Mouse (Mus musculus): ENCODE measurements around the gene Arcn1.
"Not testable (repeated sequence)": the region's sequence is repeated elsewhere in the genome, so short reads cannot be mapped to it uniquely, and the experiment has no call there.

Gene Arcn1

DNA sequence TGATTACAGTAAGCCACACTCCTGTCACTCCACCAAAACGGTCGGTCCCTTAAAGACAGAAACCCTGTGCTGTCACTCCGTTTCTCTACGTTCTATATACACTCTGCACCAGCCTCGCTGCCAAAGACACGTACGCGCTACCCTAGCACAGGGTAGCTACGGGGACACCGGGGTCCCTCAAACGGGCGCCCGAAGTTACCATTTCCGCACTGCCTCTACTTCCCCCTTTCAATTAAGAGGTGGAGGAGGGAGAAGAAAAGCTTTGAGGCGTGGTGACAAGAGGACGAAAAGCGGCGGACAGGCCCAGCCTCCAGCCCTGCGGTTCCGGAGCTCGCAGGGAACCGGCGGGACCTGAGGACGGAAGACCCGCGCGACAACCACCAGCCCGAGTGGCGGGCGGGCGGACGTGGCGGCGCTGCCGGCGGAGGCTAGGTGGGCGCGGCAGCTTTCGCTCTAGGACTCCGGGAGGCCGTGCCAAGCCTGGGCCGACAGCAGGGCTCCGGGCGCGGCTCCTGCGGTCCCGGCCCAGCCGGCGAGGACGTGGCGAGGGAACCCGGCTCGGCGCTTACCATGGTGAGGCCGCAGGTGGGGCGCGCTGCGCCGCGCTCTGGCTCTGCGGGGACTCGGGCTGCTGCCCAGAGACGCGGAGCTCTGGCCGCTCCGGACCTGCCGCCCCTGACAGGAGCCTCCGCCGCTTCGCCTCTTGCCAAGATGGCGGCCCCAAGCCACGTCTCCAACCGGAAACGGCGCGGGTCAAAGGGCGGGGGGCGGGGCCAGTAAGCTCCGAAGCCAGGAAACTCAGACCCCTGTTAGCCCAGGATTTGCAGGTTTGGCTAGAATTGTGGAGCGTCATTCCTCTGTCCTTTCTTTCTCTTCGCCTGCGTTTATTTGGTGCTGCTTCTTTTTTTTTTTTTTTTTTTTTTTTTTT, at the start of gene Arcn1, which contains the start of gene Ift46:
Gene Arcn1, minus strand, starts transcription at position 745 of the 928 bp plus-strand sequence.
Gene Ift46, plus strand, starts transcription at position 808 of the 928 bp plus-strand sequence.
- peak; percentile 73 to 78 for DNase-seq

DNA sequence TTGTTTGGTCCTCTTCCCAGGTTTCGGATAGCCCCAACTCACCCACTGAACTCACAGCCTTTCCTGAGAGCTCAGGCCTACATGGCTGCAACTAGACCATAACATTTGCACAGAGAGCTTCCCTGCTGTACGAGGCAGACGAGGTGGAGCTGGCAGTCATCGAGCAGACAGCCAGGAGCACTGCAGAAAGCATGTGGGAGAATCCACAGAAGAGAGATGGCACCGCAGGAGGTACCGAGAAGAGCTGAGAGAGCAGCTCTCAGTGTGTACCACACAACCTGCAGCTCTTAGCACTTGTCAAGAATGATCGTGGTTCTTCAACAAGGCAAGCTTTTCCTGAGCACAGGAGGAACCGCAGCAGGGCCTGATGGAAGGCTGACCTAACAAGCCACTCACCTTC, 46.5 kb upstream of the Arcn1 start:
- DNase-seq, result no peak

DNA sequence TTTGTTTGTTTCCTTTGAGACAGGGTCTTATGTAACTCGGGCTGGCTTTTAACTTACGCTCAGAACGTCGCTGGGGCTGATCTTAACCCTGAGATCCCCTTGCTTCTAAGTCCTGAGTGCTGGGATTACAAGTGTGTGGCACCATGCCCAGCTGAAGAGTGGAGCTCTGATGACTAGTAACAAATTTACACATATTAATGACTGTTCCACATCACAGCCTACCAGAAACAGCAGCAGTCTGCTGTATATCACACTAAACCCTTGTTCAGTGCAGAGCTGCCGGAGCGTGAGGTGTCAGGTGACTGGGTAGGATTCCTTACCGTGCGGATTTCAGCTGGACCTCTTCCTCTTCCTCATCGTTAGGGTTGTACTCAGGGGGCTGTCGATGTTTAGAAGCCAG, 42.7 kb upstream of the Arcn1 start:
- peak in 1 of 2 experiments; percentile 40 for DNase-seq

DNA sequence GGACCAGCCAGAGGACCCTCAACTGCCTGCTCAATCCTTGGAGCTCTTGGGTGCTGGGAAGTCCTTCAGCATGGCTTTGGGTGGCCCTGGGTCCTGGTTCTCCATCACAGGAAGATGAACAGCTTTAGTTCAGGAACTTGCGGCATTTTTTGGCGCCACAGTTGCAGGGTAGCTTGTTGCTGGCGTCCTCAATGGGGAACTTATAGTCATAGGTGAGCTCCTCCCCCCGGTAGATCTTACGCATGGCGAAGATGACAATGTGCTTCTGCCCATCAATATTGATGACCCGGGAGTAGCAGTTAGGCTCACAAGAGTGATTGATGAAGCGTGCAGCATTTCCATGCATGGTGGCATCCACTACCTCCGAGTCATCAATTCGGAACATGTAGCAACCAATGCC, 40.1 kb upstream of the Arcn1 start:
- DNase-seq, result no peak

DNA sequence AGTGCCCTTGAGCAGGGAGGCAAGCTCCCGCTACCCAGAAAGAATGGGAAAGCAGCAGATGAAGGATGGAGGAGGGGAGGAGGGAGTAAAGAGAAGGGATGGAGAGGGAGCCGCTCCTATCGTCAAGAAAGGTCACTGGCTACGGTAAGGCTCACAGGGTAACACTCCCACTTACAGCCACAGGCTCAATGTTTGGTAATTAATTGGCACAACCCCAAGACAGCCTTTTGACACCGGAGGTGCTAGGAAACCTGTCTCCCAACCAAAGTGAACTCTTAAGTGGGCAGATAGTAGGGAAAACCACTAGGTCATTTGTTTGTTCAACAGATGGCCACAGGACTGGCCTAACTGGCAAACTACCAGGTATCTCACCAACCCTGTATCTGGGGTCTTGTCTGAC, 39.5 kb upstream of the Arcn1 start:
- no peak for DNase-seq

DNA sequence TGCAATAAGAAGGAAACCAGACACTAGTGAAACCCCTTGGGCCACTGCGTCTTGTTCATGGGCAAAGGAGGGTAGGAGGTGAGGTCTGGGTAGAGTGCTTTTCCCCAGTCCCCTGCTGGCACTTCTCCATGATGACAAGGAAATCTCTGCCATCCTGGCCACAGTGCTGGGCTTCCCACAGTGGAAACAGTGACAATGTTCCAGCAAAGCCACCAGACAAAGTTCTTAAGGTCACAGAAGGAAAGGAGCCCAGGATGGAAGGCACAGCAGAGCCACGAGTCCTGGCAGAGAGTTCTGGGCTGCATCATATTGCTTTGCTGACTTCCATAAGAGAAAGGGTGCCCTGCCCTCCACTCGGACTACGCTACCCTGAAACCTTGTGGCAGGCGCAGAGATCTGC, 37.9 kb upstream of the Arcn1 start:
- DNase-seq, result no peak

DNA sequence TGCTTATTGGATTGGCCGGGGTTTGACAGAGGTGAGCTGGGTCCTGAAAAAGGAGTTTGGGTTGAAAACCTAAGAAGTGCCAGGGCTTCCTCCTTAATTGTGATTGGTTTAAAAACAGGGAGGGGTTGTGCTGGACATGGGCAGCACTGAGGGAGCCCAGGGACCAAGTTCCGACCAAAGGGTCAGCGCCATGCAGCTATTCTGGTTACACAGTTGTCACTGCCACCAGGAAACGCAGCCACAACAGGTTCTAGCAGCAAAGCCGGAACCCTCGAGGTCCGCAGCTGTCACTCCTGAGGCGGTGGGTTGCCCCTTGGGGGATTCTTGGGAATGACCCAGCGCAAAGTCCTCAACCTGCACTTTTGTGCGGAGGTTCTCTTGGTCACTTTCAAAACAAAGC, 37.0 kb upstream of the Arcn1 start:
- peak; percentile 61 for DNase-seq

DNA sequence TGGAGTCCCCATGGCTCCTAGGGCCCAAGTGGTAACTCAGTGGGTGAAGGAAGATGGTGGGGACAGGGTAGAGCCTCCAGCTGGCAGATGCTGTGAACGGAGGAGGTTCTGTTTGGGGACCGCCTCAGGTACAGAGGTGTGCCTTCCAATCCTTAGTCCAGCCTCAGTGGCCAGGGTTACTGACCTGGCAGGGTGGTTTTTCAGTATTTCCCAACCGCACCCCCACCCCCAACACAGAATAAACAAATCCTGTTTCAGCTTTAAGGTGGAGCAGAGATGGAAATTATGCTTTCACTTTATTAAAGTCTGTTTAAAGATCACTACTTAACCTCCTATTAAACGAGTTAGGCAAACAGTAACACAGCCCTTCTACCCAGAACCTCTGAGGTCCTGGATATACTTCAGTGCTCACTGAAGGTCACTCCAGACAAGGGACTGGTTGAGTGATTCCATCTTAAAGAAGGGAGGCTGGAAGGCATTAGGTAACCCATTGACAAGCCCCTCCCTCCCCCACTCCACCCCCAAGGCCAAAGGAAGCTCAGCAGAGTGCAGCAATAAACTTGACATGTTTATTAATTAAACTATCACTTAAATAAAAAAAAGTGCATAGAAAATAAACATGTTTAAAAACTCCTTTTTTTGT, 35.3 kb upstream of the Arcn1 start, which contains the start of gene Ttc36:
Gene Ttc36, minus strand, starts transcription at position 265 of the 643 bp plus-strand sequence.
- DNase-seq, result peak; percentile 88 to 90

DNA sequence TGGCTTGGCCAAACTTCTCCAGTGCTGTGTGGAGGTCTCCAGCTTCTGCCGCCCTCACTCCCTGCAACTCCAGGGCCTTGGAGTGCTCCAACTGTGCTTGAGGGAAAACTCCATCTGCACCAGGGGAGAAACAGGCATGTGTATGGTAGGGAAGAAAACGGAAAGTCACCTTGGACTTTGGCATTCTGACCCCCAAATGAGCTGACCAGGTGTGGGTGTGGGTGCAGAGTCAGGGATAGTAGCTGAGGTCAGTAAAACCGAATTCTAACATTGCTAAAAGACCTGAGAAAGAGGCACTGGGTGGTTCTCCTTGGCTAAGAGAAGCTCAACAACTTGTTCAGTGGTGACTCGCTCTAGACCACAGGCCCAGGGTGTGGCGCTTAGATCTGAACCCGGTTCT, 34.0 kb upstream of the Arcn1 start:
- peak; percentile 49 to 50 for DNase-seq

DNA sequence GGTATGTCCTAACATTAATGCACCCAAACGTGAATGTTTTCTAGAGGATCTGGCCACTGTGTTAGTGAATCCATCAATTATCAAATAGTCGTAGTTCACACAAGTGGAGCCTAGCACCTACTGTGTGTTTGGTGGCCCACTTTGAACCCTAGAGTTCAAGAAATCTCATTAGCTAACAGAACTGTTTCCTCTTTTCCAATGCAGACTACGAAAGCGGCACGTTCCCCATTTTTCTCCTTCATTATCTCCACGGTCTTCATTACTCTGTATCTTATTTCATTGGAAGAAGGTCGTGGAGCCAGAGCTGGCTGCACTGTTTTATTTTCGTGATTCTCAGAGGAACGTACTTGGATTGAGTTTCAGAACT, 32.3 kb upstream of the Arcn1 start:
- no peak for DNase-seq

DNA sequence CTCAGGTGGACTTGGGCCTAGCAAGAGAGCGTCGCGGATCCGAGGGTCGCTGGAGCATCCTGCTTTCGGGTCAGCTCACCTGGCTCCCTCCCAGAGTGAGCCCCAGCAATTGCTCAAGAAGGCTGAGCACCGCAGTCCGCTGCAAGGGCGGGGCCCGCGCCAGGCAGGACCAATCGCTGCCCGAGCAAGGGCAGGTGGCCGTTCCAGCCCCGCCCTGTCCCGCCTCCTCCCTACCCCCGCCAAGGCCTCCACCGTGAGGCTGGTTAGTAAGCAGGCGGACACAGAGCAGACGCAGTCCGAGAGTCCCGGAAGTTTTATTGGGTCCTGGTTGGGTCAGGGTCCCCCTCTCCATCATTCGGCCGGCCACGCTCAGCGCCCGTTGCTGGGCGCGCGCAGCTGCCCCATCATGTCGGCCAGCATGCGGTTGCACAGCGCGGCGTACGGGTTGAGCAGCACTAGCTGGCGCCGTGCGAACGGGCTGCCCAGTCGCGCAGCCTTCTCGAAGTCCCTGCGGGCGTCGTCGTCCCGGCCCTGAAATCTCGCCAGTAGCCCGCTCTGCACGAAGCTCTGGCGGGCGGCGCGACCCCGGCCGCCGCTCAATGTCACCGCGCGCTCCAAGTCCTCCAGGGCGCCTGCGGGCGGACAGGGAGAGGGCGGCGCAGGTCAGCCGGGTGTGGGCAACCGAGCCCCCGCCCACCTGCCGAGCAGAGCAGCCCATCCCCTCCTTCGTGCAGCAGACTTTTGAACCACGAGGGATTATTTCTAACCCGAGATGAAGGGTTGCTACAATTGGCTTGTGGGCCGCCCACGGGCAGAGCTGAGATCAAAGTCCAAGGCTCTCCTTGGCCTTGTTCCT, 31.7 kb upstream of the Arcn1 start, which contains the start of gene Tmem25:
Gene Tmem25, minus strand, starts transcription at position 206 of the 856 bp plus-strand sequence.
- DNase-seq, result peak; percentile 93 to 94

DNA sequence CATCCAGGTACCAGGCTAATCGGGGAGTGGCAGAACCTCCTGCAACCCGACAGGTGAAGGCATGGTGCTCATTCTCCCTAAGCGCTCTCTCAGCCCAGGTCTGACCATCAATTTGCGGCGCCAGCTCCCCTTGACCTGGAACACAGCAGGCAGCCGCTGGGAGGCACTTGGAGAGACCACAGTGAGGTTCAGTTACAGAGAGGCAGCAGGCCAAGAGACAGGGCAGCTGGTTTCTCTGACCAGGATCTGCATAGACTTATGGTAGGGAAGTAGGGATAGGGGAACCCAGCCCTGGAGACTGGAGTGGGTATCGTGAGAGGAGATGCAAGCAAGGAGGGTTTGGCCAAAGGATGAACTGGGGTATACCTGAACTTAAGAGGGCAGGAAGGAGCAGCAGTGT, 30.7 kb upstream of the Arcn1 start:
- DNase-seq, result no peak

DNA sequence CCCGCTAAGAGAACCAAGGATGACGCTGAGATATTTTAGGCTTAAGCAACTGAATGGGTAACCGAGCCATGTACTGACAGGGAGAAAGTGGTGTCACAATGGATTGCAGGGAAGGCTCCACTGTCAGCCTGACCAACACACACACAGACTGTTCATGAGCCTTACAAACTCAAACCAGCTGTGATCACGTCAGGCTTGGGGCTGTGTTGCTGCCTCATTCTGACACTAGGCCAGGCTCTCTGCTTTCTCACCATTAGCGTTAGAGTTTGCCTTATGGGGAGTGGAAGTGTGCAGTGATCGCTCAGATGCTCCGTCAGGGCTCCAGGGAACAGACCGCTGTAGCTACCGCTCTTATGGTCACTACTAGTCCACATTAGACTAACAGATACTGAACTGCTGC, 25.2 kb upstream of the Arcn1 start:
- no peak for DNase-seq

DNA sequence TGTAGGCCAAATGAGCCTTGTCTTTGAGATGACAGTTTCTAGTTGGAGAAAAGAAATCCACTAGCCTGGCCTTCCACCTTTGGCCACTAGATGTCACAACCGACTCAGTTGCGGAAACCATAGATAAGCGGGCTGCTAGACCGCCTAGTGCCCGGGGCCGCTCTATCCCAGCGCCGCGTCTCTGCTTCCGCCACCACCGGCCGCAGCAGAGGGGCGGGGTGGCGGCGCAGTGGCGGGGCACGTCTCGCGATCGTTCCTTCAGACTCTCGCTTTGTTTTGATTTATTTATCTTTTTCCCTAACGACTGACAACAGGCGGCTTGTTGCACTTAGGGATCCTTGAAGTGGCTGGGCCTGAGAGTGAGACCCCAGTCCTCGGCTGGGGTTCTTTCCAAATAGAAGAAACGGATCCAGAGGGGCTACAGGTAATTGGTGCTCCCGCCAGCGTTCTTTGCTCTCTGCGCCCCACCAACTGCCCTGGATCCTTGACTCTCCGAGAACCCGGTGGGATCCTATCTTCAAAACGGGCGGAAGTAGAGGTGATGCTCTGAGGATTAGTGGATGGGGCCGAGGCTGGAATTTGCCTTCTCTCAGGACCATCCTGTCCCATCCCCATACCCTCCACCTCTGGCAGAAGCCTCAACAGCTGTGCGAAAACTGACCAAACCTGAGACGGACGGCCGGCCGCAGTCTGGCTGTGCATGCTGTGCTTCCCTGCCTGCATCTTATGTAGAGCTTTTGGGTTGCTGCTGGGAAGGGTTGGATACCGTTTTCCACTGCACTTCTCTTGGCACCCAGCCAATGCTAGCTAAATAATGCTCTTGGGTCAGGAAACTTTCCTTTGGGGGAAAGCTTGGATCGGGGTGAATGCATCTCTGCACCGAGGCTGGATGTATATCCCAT, 5.4 kb upstream of the Arcn1 start:
- DNase-seq, result peak; percentile 94 to 98

DNA sequence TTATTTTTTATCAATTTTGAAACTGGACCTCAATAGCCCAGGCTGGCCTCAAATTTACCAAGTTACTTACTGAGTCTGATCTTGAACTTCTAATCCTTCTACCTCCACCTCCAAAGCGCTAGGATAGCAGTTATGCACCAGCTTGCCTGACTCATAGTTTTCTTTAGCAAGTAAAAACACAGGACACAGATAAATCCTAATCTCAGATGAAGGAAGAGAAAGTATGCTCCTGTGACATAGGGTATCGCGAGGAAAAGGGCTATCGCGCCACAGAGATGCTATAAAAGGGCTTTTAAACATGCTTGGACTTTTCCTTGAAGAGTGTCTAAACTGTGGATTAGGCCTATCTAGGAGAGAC, 4.7 kb upstream of the Arcn1 start:
- DNase-seq, result no peak

DNA sequence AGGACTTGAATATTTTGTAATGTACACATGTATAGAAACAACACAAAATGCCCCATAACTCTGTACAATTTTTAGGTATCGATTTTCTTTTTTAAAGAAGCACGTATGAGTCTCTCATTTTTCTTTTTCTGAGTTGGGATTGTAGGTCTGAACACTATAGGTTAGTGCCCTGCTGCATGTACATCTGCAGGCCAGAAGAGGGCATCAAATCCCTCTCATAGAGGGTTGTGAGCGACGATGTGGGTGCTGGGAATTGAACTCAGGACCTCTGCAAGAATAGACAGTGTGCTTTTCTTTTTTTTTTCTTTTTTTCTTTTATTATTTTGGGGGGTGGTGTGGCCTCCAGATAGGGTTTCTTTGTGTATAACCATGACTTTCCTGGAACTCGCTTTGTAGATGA, 3.7 kb upstream of the Arcn1 start:
- no peak for DNase-seq

DNA sequence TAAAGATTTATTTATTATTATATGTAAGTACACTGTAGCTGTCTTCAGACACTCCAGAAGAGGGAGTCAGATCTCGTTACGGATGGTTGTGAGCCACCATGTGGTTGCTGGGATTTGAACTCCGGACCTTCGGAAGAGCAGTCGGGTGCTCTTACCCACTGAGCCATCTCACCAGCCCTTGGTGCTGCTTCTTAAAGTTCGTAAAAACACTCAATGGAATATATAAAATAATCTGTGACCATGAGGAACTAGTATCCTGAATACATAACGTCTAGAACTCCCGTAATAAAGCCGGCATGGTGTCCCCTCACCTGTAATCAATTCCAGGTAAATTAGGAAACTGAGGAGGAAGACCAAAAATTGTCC, 367 bp upstream of the Arcn1 start:
- not testable (repeated sequence) for DNase-seq

DNA sequence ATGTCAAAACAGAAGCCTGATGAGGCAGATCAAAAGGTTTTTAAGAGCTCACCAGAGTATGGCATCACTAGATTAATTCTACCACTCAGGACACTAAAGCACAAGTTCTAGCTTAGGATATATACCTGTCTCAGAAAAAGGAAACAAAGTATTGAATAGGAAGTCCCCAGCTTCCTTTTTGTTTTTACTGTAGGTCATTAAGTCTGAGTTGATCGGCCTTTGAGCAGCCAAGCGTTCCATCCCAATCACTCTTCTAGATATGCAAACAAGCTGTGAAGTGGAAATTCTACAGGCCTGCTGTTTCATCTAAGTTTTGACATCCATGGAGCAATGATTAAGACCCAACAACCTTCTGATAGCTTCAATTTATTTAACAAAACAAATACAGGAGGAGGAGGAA, 6.8 kb downstream of the Arcn1 start:
- DNase-seq, result no peak

DNA sequence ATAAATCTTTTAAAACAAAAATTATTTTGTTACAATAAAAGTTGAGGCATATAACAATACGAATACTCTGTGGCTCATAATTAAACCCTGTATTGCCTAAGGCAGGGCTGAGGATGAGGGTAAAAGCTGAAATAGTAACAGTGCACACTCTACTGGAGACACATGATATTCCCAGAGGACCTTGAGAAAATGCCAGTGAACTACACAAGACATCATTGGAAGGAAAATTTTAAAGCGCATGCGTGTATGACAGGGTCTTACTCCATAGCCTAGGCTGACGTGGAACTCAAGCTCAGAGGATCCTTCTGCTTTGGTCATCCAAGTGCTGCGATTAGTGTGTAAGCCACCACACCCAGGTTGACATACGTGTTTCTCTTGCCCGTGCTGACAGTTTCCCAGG, 19.2 kb downstream of the Arcn1 start:
- DNase-seq, result no peak

DNA sequence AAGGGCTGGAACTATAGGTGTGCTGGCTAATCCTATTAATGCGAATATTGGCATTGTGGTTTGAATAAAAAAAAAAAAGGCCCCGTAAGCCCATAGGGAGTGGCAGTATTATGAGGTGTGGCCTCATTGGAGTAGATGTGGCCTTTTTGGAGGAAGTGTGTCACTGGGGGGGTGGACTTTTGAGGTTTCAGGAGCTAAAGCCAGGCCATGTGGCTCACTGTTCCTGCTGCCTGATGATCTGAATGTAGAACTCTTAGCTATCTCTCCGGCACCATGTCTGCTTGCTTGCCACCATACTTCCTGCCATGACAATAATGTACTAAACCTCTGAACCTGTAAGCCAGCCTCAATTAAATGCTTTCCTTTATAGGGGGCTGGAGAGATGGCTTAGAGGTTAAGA, 20.3 kb downstream of the Arcn1 start:
- no peak for DNase-seq

DNA sequence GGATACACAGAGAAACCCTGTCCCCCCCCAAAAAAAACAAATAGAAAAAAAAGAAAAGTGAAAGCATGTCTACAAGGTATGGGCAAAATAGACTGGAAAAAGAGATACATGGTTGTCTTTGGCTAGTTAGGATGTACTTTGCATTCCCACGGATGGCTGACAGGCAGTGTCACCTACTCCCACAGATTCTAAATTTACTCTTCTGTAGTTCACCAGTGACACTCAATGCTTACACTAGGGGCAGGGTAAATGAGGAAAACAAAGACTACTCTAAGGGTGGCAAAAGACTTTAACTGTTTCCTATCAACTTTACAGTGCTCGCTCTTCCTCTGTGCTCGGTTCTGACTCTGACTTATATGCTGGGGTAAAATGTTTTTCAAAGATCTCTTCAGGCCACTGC, 21.0 kb downstream of the Arcn1 start:
- no peak for DNase-seq

DNA sequence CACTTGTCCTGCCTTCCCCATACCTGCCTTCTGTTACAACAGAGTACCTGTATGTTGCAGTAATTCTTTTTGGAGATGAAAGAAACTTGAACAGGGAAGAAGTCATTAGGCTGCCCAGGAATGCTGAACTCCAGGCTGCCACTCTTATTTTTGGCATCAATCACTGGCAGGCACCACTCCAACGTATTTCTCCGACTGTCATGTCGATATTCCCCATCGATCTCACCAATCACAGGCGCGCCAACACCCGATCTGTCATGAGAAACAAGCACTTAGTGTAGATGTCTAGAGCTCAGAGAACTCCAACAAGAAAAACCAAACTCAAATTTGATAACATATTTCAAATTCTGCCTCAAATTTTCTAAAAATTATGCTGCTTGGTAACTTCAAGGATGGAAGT, 22.3 kb downstream of the Arcn1 start:
- DNase-seq, result no peak

Data from kidney, adult 8-10 months (tissue).